Mouse (Mus musculus): ENCODE measurements around the gene Rrp1b. TPM values are rescaled to one million over a fixed set of nuclear protein-coding genes. Genes with fewer than 3 reads are reported as not detected.

Rrp1b gene
- polyA plus RNA-seq (2015; fragmentation: Nextera tagmentation; extraction: Ambion mirVana) = 43.7 and 44.7 TPM in 2 replicates

- peak within 1 kb of the TSS; percentile 83 for H3K27ac ChIP-seq
- peak within 1 kb of the TSS; percentile 84 for H3K9ac ChIP-seq (replicated peaks)
- peak; percentile 96 for ATAC-seq
- H3K36me3 ChIP-seq = no peaks in the 10 kb centered on the region
- 6% methylated on average over 52 of the region's 52 CpGs for WGBS
- H3K4me3 ChIP-seq (replicated peaks) = peak within 1 kb of the TSS; percentile 85
- no peaks in the 10 kb centered on the region for H3K9me3 ChIP-seq
- peak within 1 kb of the TSS; percentile 87 for H3K4me2 ChIP-seq (replicated peaks)
- no peaks in the 10 kb centered on the region for H3K27me3 ChIP-seq
- peaks cover 23% of the 10 kb centered on the region for H3K4me1 ChIP-seq (replicated peaks)
Observed at GRCm38 (mm10) chr17:32035609-32036508, at the start of gene Rrp1b, which contains the start of gene Hsf2bp. Rrp1b (plus strand) TSS chr17:32036100. Hsf2bp (minus strand) TSS chr17:32036349.

- 91% methylated on average over 1 of the region's 1 CpGs for WGBS
- no peak overlapping the region for H3K4me2 ChIP-seq (replicated peaks)
- no peaks in the 10 kb centered on the region for H3K36me3 ChIP-seq
- H3K27ac ChIP-seq = no peak overlapping the region
- H3K9me3 ChIP-seq = no peaks in the 10 kb centered on the region
- no peaks in the 10 kb centered on the region for H3K27me3 ChIP-seq
- no peak overlapping the region for H3K4me3 ChIP-seq (replicated peaks)
- H3K9ac ChIP-seq (replicated peaks) = no peak overlapping the region
- H3K4me1 ChIP-seq (replicated peaks) = no peaks in the 10 kb centered on the region
- ATAC-seq = no peak
Observed at GRCm38 (mm10) chr17:31986915-31987314, 49.0 kb upstream of the Rrp1b start.

- no peak overlapping the region for H3K4me2 ChIP-seq (replicated peaks)
- no peaks in the 10 kb centered on the region for H3K36me3 ChIP-seq
- H3K4me1 ChIP-seq (replicated peaks) = no peaks in the 10 kb centered on the region
- no peak overlapping the region for H3K4me3 ChIP-seq (replicated peaks)
- 96% methylated on average over 2 of the region's 2 CpGs for WGBS
- ATAC-seq = no peak
- H3K27ac ChIP-seq = no peak overlapping the region
- no peaks in the 10 kb centered on the region for H3K9me3 ChIP-seq
- no peak overlapping the region for H3K9ac ChIP-seq (replicated peaks)
- H3K27me3 ChIP-seq = no peaks in the 10 kb centered on the region
Observed at GRCm38 (mm10) chr17:31989035-31989434, 46.9 kb upstream of the Rrp1b start.

GRCm38 (mm10) chr17:31992004-31992403, 43.9 kb upstream of the Rrp1b start:
- H3K4me2 ChIP-seq (replicated peaks) = no peak overlapping the region

GRCm38 (mm10) chr17:31993354-31993753, 42.5 kb upstream of the Rrp1b start:
- no peak overlapping the region for H3K4me2 ChIP-seq (replicated peaks)
- no peaks in the 10 kb centered on the region for H3K4me1 ChIP-seq (replicated peaks)
- no peak overlapping the region for H3K4me3 ChIP-seq (replicated peaks)
- H3K36me3 ChIP-seq = no peaks in the 10 kb centered on the region
- WGBS = 81% methylated on average over 1 of the region's 1 CpGs
- no peaks in the 10 kb centered on the region for H3K27me3 ChIP-seq
- H3K9me3 ChIP-seq = no peaks in the 10 kb centered on the region
- no peak overlapping the region for H3K27ac ChIP-seq
- ATAC-seq = no peak
- no peak overlapping the region for H3K9ac ChIP-seq (replicated peaks)

More at GRCm38 (mm10) chr17:31992004-31992403, 43.9 kb upstream of the Rrp1b start:
- Histone ChIP-seq H3K4me3 (replicated peaks) (no peak overlapping the region), H3K9ac (replicated peaks) (no peak overlapping the region), H3K4me1 (replicated peaks) (no peaks in the 10 kb centered on the region), H3K36me3 (no peaks in the 10 kb centered on the region), H3K27ac (no peak overlapping the region), H3K9me3 (no peaks in the 10 kb centered on the region), H3K27me3 (no peaks in the 10 kb centered on the region)
- no peak for ATAC-seq
- 71% methylated on average over 2 of the region's 2 CpGs for WGBS

- no peak for ATAC-seq
Observed at GRCm38 (mm10) chr17:31994132-31994531, 41.8 kb upstream of the Rrp1b start.

GRCm38 (mm10) chr17:31995784-31996183, 40.1 kb upstream of the Rrp1b start:
- Histone ChIP-seq H3K27me3 (no peaks in the 10 kb centered on the region), H3K4me1 (replicated peaks) (no peaks in the 10 kb centered on the region), H3K9me3 (no peaks in the 10 kb centered on the region), H3K4me3 (replicated peaks) (no peak overlapping the region), H3K27ac (no peak overlapping the region), H3K9ac (replicated peaks) (no peak overlapping the region), H3K4me2 (replicated peaks) (no peak overlapping the region), H3K36me3 (no peaks in the 10 kb centered on the region)
- 88% methylated on average over 2 of the region's 2 CpGs for WGBS
- ATAC-seq = no peak

More at GRCm38 (mm10) chr17:31994132-31994531, 41.8 kb upstream of the Rrp1b start:
- H3K27me3 ChIP-seq = no peaks in the 10 kb centered on the region
- H3K9ac ChIP-seq (replicated peaks) = no peak overlapping the region
- no peaks in the 10 kb centered on the region for H3K4me1 ChIP-seq (replicated peaks)
- no peaks in the 10 kb centered on the region for H3K36me3 ChIP-seq
- no peaks in the 10 kb centered on the region for H3K9me3 ChIP-seq
- no peak overlapping the region for H3K4me2 ChIP-seq (replicated peaks)
- H3K4me3 ChIP-seq (replicated peaks) = no peak overlapping the region
- no peak overlapping the region for H3K27ac ChIP-seq

GRCm38 (mm10) chr17:31996331-31996730, 39.6 kb upstream of the Rrp1b start:
- no peaks in the 10 kb centered on the region for H3K27me3 ChIP-seq
- no peak overlapping the region for H3K9ac ChIP-seq (replicated peaks)
- H3K4me2 ChIP-seq (replicated peaks) = no peak overlapping the region
- no peaks in the 10 kb centered on the region for H3K4me1 ChIP-seq (replicated peaks)
- H3K9me3 ChIP-seq = no peaks in the 10 kb centered on the region
- H3K36me3 ChIP-seq = no peaks in the 10 kb centered on the region
- no peak overlapping the region for H3K27ac ChIP-seq
- WGBS = 77% methylated on average over 4 of the region's 4 CpGs
- ATAC-seq = no peak
- H3K4me3 ChIP-seq (replicated peaks) = no peak overlapping the region

GRCm38 (mm10) chr17:31998351-31998750, 37.5 kb upstream of the Rrp1b start:
- no peaks in the 10 kb centered on the region; the same call in none of the 2 replicates for H3K9me3 ChIP-seq
- ATAC-seq = no peak
- H3K4me2 ChIP-seq (replicated peaks) = no peak overlapping the region
- H3K27me3 ChIP-seq = no peaks in the 10 kb centered on the region
- no peak overlapping the region for H3K27ac ChIP-seq
- 88% methylated on average over 1 of the region's 1 CpGs for WGBS
- H3K4me1 ChIP-seq (replicated peaks) = no peaks in the 10 kb centered on the region
- no peak overlapping the region for H3K9ac ChIP-seq (replicated peaks)
- H3K36me3 ChIP-seq = no peaks in the 10 kb centered on the region
- H3K4me3 ChIP-seq (replicated peaks) = no peak overlapping the region

GRCm38 (mm10) chr17:32003251-32003650, 32.6 kb upstream of the Rrp1b start:
- Histone ChIP-seq H3K36me3 (no peaks in the 10 kb centered on the region), H3K4me3 (replicated peaks) (no peak overlapping the region), H3K9ac (replicated peaks) (no peak overlapping the region), H3K27me3 (no peaks in the 10 kb centered on the region), H3K4me2 (replicated peaks) (no peak overlapping the region), H3K4me1 (replicated peaks) (no peaks in the 10 kb centered on the region), H3K9me3 (no peaks in the 10 kb centered on the region; the same call in none of the 2 replicates), H3K27ac (no peak overlapping the region)
- no peak for ATAC-seq
- 95% methylated on average over 3 of the region's 3 CpGs for WGBS

GRCm38 (mm10) chr17:32006800-32007199, 29.1 kb upstream of the Rrp1b start:
- no peak for ATAC-seq
- no peak overlapping the region for H3K4me3 ChIP-seq (replicated peaks)
- no peak overlapping the region for H3K4me2 ChIP-seq (replicated peaks)
- H3K27me3 ChIP-seq = no peaks in the 10 kb centered on the region
- no peak overlapping the region for H3K9ac ChIP-seq (replicated peaks)
- no peak overlapping the region for H3K27ac ChIP-seq
- 84% methylated on average over 5 of the region's 5 CpGs for WGBS
- H3K4me1 ChIP-seq (replicated peaks) = no peaks in the 10 kb centered on the region
- H3K9me3 ChIP-seq = no peaks in the 10 kb centered on the region; the same call in none of the 2 replicates
- no peaks in the 10 kb centered on the region for H3K36me3 ChIP-seq

- WGBS = 87% methylated on average over 6 of the region's 6 CpGs
- no peak for ATAC-seq
Observed at GRCm38 (mm10) chr17:32011694-32012093, 24.2 kb upstream of the Rrp1b start.

More at GRCm38 (mm10) chr17:32011694-32012093, 24.2 kb upstream of the Rrp1b start:
- Histone ChIP-seq H3K4me3 (replicated peaks) (no peak overlapping the region), H3K9me3 (no peaks in the 10 kb centered on the region), H3K4me2 (replicated peaks) (no peak overlapping the region), H3K36me3 (no peaks in the 10 kb centered on the region), H3K27me3 (no peaks in the 10 kb centered on the region), H3K9ac (replicated peaks) (no peak overlapping the region), H3K27ac (no peak overlapping the region), H3K4me1 (replicated peaks) (no peaks in the 10 kb centered on the region)

All from midbrain, embryonic 13.5 days (tissue).